Mouse (Mus musculus): Measurements from ENCODE around the gene Tpp1.
"Not testable (repeated sequence)": the region's sequence is repeated elsewhere in the genome, so short reads cannot be mapped to it uniquely, and the experiment has no call there.

Gene Tpp1

GRCm38 (mm10) chr7:105762517-105763270 is 10.7 kb upstream of the Tpp1 start:
- in situ Hi-C loops (cut with MboI; ENCODE audit: unreplicated experiment in 2 of 2) = no loop called here

GRCm38 (mm10) chr7:105761813-105762484 is 9.9 kb upstream of the Tpp1 start:
- in situ Hi-C loops (cut with MboI; ENCODE audit: unreplicated experiment in 2 of 2) = no loop called here

GRCm38 (mm10) chr7:105753281-105753680 is 1.2 kb upstream of the Tpp1 start:
- in situ Hi-C loops (cut with MboI; ENCODE audit: unreplicated experiment in 2 of 2) = no loop called here

GRCm38 (mm10) chr7:105752716-105753115 is 681 bp upstream of the Tpp1 start:
- in situ Hi-C loops (cut with MboI; ENCODE audit: unreplicated experiment in 2 of 2) = no loop called here

- in situ Hi-C loops (cut with MboI; ENCODE audit: unreplicated experiment in 2 of 2) = no loop called here
Observed at GRCm38 (mm10) chr7:105747776-105748175, 4.3 kb downstream of the Tpp1 start.

- in situ Hi-C loops (cut with MboI; ENCODE audit: unreplicated experiment in 2 of 2) = no loop called here
Observed at GRCm38 (mm10) chr7:105743926-105744590, 8.0 kb downstream of the Tpp1 start, which contains the start of gene Taf10. Gene Taf10 (minus strand): TSS chr7:105744361.

GRCm38 (mm10) chr7:105743246-105743925 is 8.6 kb downstream of the Tpp1 start:
- in situ Hi-C loops (cut with MboI; ENCODE audit: unreplicated experiment in 2 of 2) = not testable (repeated sequence)

- in situ Hi-C loops (cut with MboI; ENCODE audit: unreplicated experiment in 2 of 2) = not testable (repeated sequence)
Observed at GRCm38 (mm10) chr7:105742539-105743215, 9.4 kb downstream of the Tpp1 start.

- in situ Hi-C loops (cut with MboI; ENCODE audit: unreplicated experiment in 2 of 2) = no loop called here
Observed at GRCm38 (mm10) chr7:105741978-105742377, 10.1 kb downstream of the Tpp1 start.

GRCm38 (mm10) chr7:105740851-105741250 is 11.2 kb downstream of the Tpp1 start:
- in situ Hi-C loops (cut with MboI; ENCODE audit: unreplicated experiment in 2 of 2) = no loop called here

- in situ Hi-C loops (cut with MboI; ENCODE audit: unreplicated experiment in 2 of 2) = no loop called here
Observed at GRCm38 (mm10) chr7:105740089-105740795, 11.8 kb downstream of the Tpp1 start.

GRCm38 (mm10) chr7:105738948-105739347 is 13.1 kb downstream of the Tpp1 start:
- in situ Hi-C loops (cut with MboI; ENCODE audit: unreplicated experiment in 2 of 2) = loop anchor here (5.0 to 10.0 kb wide), 2 partner anchors 102 to 184 kb away; partner anchors contain the start of gene Smpd1 (in 2 of the 2)

- in situ Hi-C loops (cut with MboI; ENCODE audit: unreplicated experiment in 2 of 2) = loop anchor here (5.0 to 10.0 kb wide), 2 partner anchors 101 to 183 kb away; partner anchors contain the start of gene Smpd1 (in 2 of the 2)
Observed at GRCm38 (mm10) chr7:105738286-105738685, 13.7 kb downstream of the Tpp1 start.

- in situ Hi-C loops (cut with MboI; ENCODE audit: unreplicated experiment in 2 of 2) = loop anchor here (5.0 to 10.0 kb wide), 2 partner anchors 100 to 183 kb away; partner anchors contain the start of gene Smpd1 (in 2 of the 2)
Observed at GRCm38 (mm10) chr7:105737648-105738047, 14.4 kb downstream of the Tpp1 start.

GRCm38 (mm10) chr7:105736911-105737521 is 15.0 kb downstream of the Tpp1 start, which contains the start of gene Rrp8:
Gene Rrp8 (minus strand): TSS chr7:105737385.
- in situ Hi-C loops (cut with MboI; ENCODE audit: unreplicated experiment in 2 of 2) = loop anchor here (5.0 to 10.0 kb wide), 2 partner anchors 100 to 182 kb away; partner anchors contain the start of gene Smpd1 (in 2 of the 2)

- in situ Hi-C loops (cut with MboI; ENCODE audit: unreplicated experiment in 2 of 2) = loop anchor here (5.0 to 10.0 kb wide), 2 partner anchors 99 to 182 kb away; partner anchors contain the start of gene Smpd1 (in 2 of the 2)
Observed at GRCm38 (mm10) chr7:105736264-105736901, 15.7 kb downstream of the Tpp1 start, which contains the start of gene Ilk. Gene Ilk (plus strand): TSS chr7:105736592.

GRCm38 (mm10) chr7:105735464-105735863 is 16.6 kb downstream of the Tpp1 start:
- in situ Hi-C loops (cut with MboI; ENCODE audit: unreplicated experiment in 2 of 2) = loop anchor here (5.0 to 10.0 kb wide), 2 partner anchors 98 to 181 kb away; partner anchors contain the start of gene Smpd1 (in 2 of the 2)

- in situ Hi-C loops (cut with MboI; ENCODE audit: unreplicated experiment in 2 of 2) = loop anchor here (5.0 to 10.0 kb wide), 2 partner anchors 98 to 180 kb away; partner anchors contain the start of gene Smpd1 (in 2 of the 2)
Observed at GRCm38 (mm10) chr7:105734826-105735225, 17.2 kb downstream of the Tpp1 start.

Measured in v-Abl transformed pro-B cells (cell line).